Mouse (Mus musculus) neural tube, embryonic 13.5 days (tissue): ENCODE results near the gene Pgm2l1. TPM values are rescaled to one million over a fixed set of nuclear protein-coding genes. Genes with fewer than 3 reads are reported as not detected.
"Not testable (repeated sequence)": the region's sequence is repeated elsewhere in the genome, so short reads cannot be mapped to it uniquely, and the experiment has no call there.

Source experiments
- ATAC-seq: fragments of 200-750 bp; cut with Nextera tagmentation; 2 replicates; pipeline ENCODE4 v1.8.0; 2017; ENCODE audit warnings: low read depth, mild to moderate bottlenecking, moderate TSS enrichment, moderate library complexity
- H3K27ac ChIP-seq: fragments of 300-500 bp; sonication (generic); replicated peaks from 2 replicates; pipeline ENCODE4 v1.5.1; 2015; ENCODE audit warnings: moderate library complexity, mild to moderate bottlenecking, inconsistent platforms
- H3K27me3 ChIP-seq: fragments of 300-500 bp; sonication (generic); 2 replicates; pipeline ENCODE4 v1.6.1; 2015; ENCODE audit warnings: mild to moderate bottlenecking, inconsistent platforms
- H3K36me3 ChIP-seq: fragments of 300-500 bp; sonication (generic); 2 replicates; pipeline ENCODE4 v1.6.1; 2015; ENCODE audit warnings: mild to moderate bottlenecking, inconsistent platforms
- H3K4me1 ChIP-seq: fragments of 300-500 bp; sonication (generic); replicated peaks from 2 replicates; pipeline ENCODE4 v1.6.1; 2015; ENCODE audit warnings: inconsistent platforms
- H3K4me2 ChIP-seq: fragments of 300-500 bp; sonication (generic); 2 replicates; pipeline ENCODE4 v1.6.1; 2015; ENCODE audit warnings: inconsistent platforms, mild to moderate bottlenecking, moderate library complexity
- H3K4me3 ChIP-seq: fragments of 300-500 bp; sonication (generic); 2 replicates; pipeline ENCODE4 v1.5.1; 2015; ENCODE audit warnings: mild to moderate bottlenecking, inconsistent platforms
- H3K9ac ChIP-seq: fragments of 300-500 bp; sonication (generic); 2 replicates; pipeline ENCODE4 v1.6.1; 2015; ENCODE audit warnings: moderate library complexity, mild to moderate bottlenecking, inconsistent platforms
- H3K9me3 ChIP-seq: fragments of 300-500 bp; sonication (generic); 2 replicates; pipeline ENCODE4 v1.6.1; 2016; ENCODE audit warnings: inconsistent platforms
- WGBS: fragments of 180-500 bp; shearing (Covaris S2); methylation state at CpG from one replicate; pipeline ENCODE4 v1.1.7; 2015; 5-methylcytosine and 5-hydroxymethylcytosine counted together
- polyA plus RNA-seq: library from polyadenylated mRNA; unstranded; fragments of >200 nt; fragmentation: Nextera tagmentation; extraction: Ambion mirVana; gene quantifications from 2 replicates; pipeline ENCODE4 v1.2.1, GENCODE M21; 2015

Pgm2l1 gene
- polyA plus RNA-seq, 1 experiment from 2014 or later, result 20.5 TPM

GRCm38 (mm10) chr7:100233681-100234080, 6.5 kb downstream of the Pgm2l1 start:
- no peaks in the 10 kb centered on the region for H3K9me3 ChIP-seq
- no peak for ATAC-seq

GRCm38 (mm10) chr7:100234264-100234885, 7.2 kb downstream of the Pgm2l1 start:
- WGBS, result 61% methylated on average over 7 of the region's 7 CpGs
- H3K9ac ChIP-seq, result no peak overlapping the region
- no peaks in the 10 kb centered on the region for H3K36me3 ChIP-seq
- no peak overlapping the region for H3K4me3 ChIP-seq
- H3K4me2 ChIP-seq, result no peak overlapping the region
- no peaks in the 10 kb centered on the region for H3K9me3 ChIP-seq
- H3K4me1 ChIP-seq, result peaks cover 22% of the 10 kb centered on the region
- no peak overlapping the region for H3K27ac ChIP-seq
- ATAC-seq, result no peak
- no peaks in the 10 kb centered on the region for H3K27me3 ChIP-seq

More at GRCm38 (mm10) chr7:100233681-100234080, 6.5 kb downstream of the Pgm2l1 start:
- Histone ChIP-seq H3K36me3 (no peaks in the 10 kb centered on the region), H3K4me1 (peaks cover 28% of the 10 kb centered on the region), H3K4me2 (no peak overlapping the region), H3K27ac (no peak overlapping the region), H3K27me3 (no peaks in the 10 kb centered on the region), H3K9ac (no peak overlapping the region), H3K4me3 (no peak overlapping the region)

- no peaks in the 10 kb centered on the region for H3K9me3 ChIP-seq
- peaks cover 8% of the 10 kb centered on the region; the same call in 1 of the 2 replicates for H3K4me1 ChIP-seq
- no peak overlapping the region for H3K4me3 ChIP-seq
- H3K36me3 ChIP-seq, result no peaks in the 10 kb centered on the region
- no peak overlapping the region for H3K27ac ChIP-seq
- no peaks in the 10 kb centered on the region for H3K27me3 ChIP-seq
- H3K9ac ChIP-seq, result no peak overlapping the region
- ATAC-seq, result no peak
- no peak overlapping the region for H3K4me2 ChIP-seq
- WGBS, result 86% methylated on average over 1 of the region's 1 CpGs
These were observed 11.1 kb downstream of the Pgm2l1 start for GRCm38 (mm10) chr7:100238271-100238670.

GRCm38 (mm10) chr7:100240601-100241000, 13.4 kb downstream of the Pgm2l1 start:
- Histone ChIP-seq H3K27me3 (no peaks in the 10 kb centered on the region), H3K36me3 (no peaks in the 10 kb centered on the region), H3K9ac (no peak overlapping the region), H3K4me2 (no peak overlapping the region), H3K9me3 (no peaks in the 10 kb centered on the region), H3K4me1 (no peaks in the 10 kb centered on the region), H3K27ac (no peak overlapping the region), H3K4me3 (no peak overlapping the region)
- ATAC-seq, result no peak
- 77% methylated on average over 2 of the region's 2 CpGs for WGBS

- H3K9me3 ChIP-seq, result no peaks in the 10 kb centered on the region
- 86% methylated on average over 1 of the region's 1 CpGs for WGBS
- H3K27ac ChIP-seq, result no peak overlapping the region
- no peak overlapping the region for H3K4me2 ChIP-seq
- no peak overlapping the region for H3K4me3 ChIP-seq
- no peak for ATAC-seq
- H3K9ac ChIP-seq, result no peak overlapping the region
- no peaks in the 10 kb centered on the region for H3K36me3 ChIP-seq
- no peaks in the 10 kb centered on the region for H3K27me3 ChIP-seq
- no peaks in the 10 kb centered on the region for H3K4me1 ChIP-seq
These were observed 15.8 kb downstream of the Pgm2l1 start for GRCm38 (mm10) chr7:100243007-100243406.

GRCm38 (mm10) chr7:100244225-100244624, 17.0 kb downstream of the Pgm2l1 start:
- Histone ChIP-seq H3K9ac (no peak overlapping the region), H3K27ac (no peak overlapping the region), H3K9me3 (no peaks in the 10 kb centered on the region), H3K4me2 (no peak overlapping the region), H3K4me3 (no peak overlapping the region), H3K4me1 (no peaks in the 10 kb centered on the region), H3K27me3 (no peaks in the 10 kb centered on the region), H3K36me3 (no peaks in the 10 kb centered on the region)
- WGBS, result 90% methylated on average over 4 of the region's 4 CpGs
- no peak for ATAC-seq

- no peak overlapping the region for H3K27ac ChIP-seq
- ATAC-seq, result no peak
- 95% methylated on average over 3 of the region's 3 CpGs for WGBS
These were observed 18.0 kb downstream of the Pgm2l1 start for GRCm38 (mm10) chr7:100245176-100245575.

GRCm38 (mm10) chr7:100250667-100251066, 23.5 kb downstream of the Pgm2l1 start:
- H3K4me2 ChIP-seq, result no peak overlapping the region
- H3K36me3 ChIP-seq, result peaks cover 40% of the 10 kb centered on the region
- H3K27me3 ChIP-seq, result no peaks in the 10 kb centered on the region
- H3K4me1 ChIP-seq, result no peaks in the 10 kb centered on the region
- no peak overlapping the region for H3K9ac ChIP-seq
- ATAC-seq, result no peak
- whole genome bisulfite sequencing, result 93% methylated on average over 5 of the region's 5 CpGs
- H3K4me3 ChIP-seq, result no peak overlapping the region
- no peak overlapping the region for H3K27ac ChIP-seq
- H3K9me3 ChIP-seq, result no peaks in the 10 kb centered on the region

More at GRCm38 (mm10) chr7:100245176-100245575, 18.0 kb downstream of the Pgm2l1 start:
- H3K9me3 ChIP-seq, result no peaks in the 10 kb centered on the region
- H3K4me2 ChIP-seq, result no peak overlapping the region
- H3K9ac ChIP-seq, result no peak overlapping the region
- H3K4me3 ChIP-seq, result no peak overlapping the region
- no peaks in the 10 kb centered on the region for H3K4me1 ChIP-seq
- H3K27me3 ChIP-seq, result no peaks in the 10 kb centered on the region
- no peaks in the 10 kb centered on the region for H3K36me3 ChIP-seq

- H3K36me3 ChIP-seq, result peaks cover 59% of the 10 kb centered on the region
- H3K4me1 ChIP-seq, result no peaks in the 10 kb centered on the region
- H3K9ac ChIP-seq, result no peak overlapping the region
- WGBS, result 79% methylated on average over 3 of the region's 3 CpGs
- no peak overlapping the region for H3K4me3 ChIP-seq
- H3K27ac ChIP-seq, result no peak overlapping the region
- H3K4me2 ChIP-seq, result no peak overlapping the region
- ATAC-seq, result no peak
- H3K27me3 ChIP-seq, result no peaks in the 10 kb centered on the region
- no peaks in the 10 kb centered on the region for H3K9me3 ChIP-seq
These were observed 35.2 kb downstream of the Pgm2l1 start for GRCm38 (mm10) chr7:100262350-100262749.

- H3K27ac ChIP-seq, H3K4me1 ChIP-seq, ATAC-seq, H3K9me3 ChIP-seq, H3K9ac ChIP-seq, H3K4me2 ChIP-seq, H3K27me3 ChIP-seq, H3K4me3 ChIP-seq: not testable (repeated sequence)
- WGBS, result 52% methylated on average over 17 of the region's 17 CpGs
- H3K36me3 ChIP-seq, result peaks cover 76% of the 10 kb centered on the region
These were observed 37.7 kb downstream of the Pgm2l1 start for GRCm38 (mm10) chr7:100264934-100265333.

GRCm38 (mm10) chr7:100272369-100272768, 45.2 kb downstream of the Pgm2l1 start:
- no peak overlapping the region for H3K9ac ChIP-seq
- H3K4me3 ChIP-seq, result no peak overlapping the region
- no peaks in the 10 kb centered on the region for H3K9me3 ChIP-seq
- H3K27ac ChIP-seq, result no peak overlapping the region
- no peaks in the 10 kb centered on the region for H3K27me3 ChIP-seq
- ATAC-seq, result no peak
- H3K36me3 ChIP-seq, result peaks cover 43% of the 10 kb centered on the region
- no peak overlapping the region for H3K4me2 ChIP-seq
- H3K4me1 ChIP-seq, result no peaks in the 10 kb centered on the region
- 94% methylated on average over 8 of the region's 8 CpGs for WGBS

GRCm38 (mm10) chr7:100274507-100274906, 47.3 kb downstream of the Pgm2l1 start:
- WGBS, result 85% methylated on average over 6 of the region's 6 CpGs
- ATAC-seq, result no peak
- Histone ChIP-seq H3K36me3 (peaks cover 23% of the 10 kb centered on the region), H3K9me3 (no peaks in the 10 kb centered on the region), H3K9ac (no peak overlapping the region), H3K27ac (no peak overlapping the region), H3K4me3 (no peak overlapping the region), H3K27me3 (no peaks in the 10 kb centered on the region), H3K4me2 (no peak overlapping the region), H3K4me1 (no peaks in the 10 kb centered on the region)

GRCm38 (mm10) chr7:100276397-100276796, 49.2 kb downstream of the Pgm2l1 start:
- H3K9ac ChIP-seq, result no peak overlapping the region
- peaks cover 17% of the 10 kb centered on the region for H3K36me3 ChIP-seq
- H3K4me1 ChIP-seq, result no peaks in the 10 kb centered on the region
- 54% methylated on average over 2 of the region's 2 CpGs for WGBS
- H3K4me2 ChIP-seq, result no peak overlapping the region
- no peaks in the 10 kb centered on the region for H3K9me3 ChIP-seq
- no peaks in the 10 kb centered on the region for H3K27me3 ChIP-seq
- H3K4me3 ChIP-seq, result no peak overlapping the region
- H3K27ac ChIP-seq, result no peak overlapping the region
- ATAC-seq, result no peak
